Comparison of ENCODE assay signal across 3 mouse cellular contexts in genomic region chr8:19719513-19719912, GRCm38 (mm10). TPM values are rescaled to one million over a fixed set of nuclear protein-coding genes. Genes with fewer than 3 reads are reported as not detected.
"Had no signal": no experiment of that assay in that cellular context is flagged by ENCODE, and none has a peak within 500 bp of the region (broad histone marks: within the 10 kb centered on the region; RNA-seq: fewer than 3 reads in every experiment).

No protein-coding gene starts in this region.

RNA-seq across cellular contexts. Expression of gene 4930467E23Rik, which starts 9.9 kb away (rescaled TPM):
- total RNA-seq: left cerebral cortex, postnatal 4 days; megakaryocyte progenitor cell, adult 5-6 weeks; midbrain, postnatal 0 days had no signal
